Mouse (Mus musculus) liver, embryonic 16.5 days (tissue): ENCODE results near the gene Slc34a3. TPM values are rescaled to one million over a fixed set of nuclear protein-coding genes. Genes with fewer than 3 reads are reported as not detected.

ENCODE experiments used
- ATAC-seq: fragments of 200-750 bp; cut with Nextera tagmentation; 2 replicates; pipeline ENCODE4 v1.8.0; 2017; ENCODE audit warnings: low read depth, mild to moderate bottlenecking, moderate number of reproducible peaks, moderate library complexity
- H3K27ac ChIP-seq: fragments of 300-500 bp; sonication (generic); 2 replicates; pipeline ENCODE4 v1.5.1; 2014; ENCODE audit warnings: mild to moderate bottlenecking, low read length
- H3K27me3 ChIP-seq: fragments of 300-500 bp; sonication (generic); 2 replicates; pipeline ENCODE4 v1.6.1; 2014; ENCODE audit warnings: low read depth, low read length, mixed read lengths; ENCODE audit not compliant: control insufficient read depth, insufficient read depth
- H3K36me3 ChIP-seq: fragments of 300-500 bp; sonication (generic); 2 replicates; pipeline ENCODE4 v1.6.1; 2014; ENCODE audit warnings: mild to moderate bottlenecking; ENCODE audit not compliant: control insufficient read depth, insufficient read depth
- H3K4me1 ChIP-seq: fragments of 300-500 bp; sonication (generic); 2 replicates; pipeline ENCODE4 v1.6.1; 2014; ENCODE audit warnings: low read depth, low read length, mixed read lengths; ENCODE audit not compliant: control insufficient read depth
- H3K4me2 ChIP-seq: fragments of 300-500 bp; sonication (generic); 2 replicates; pipeline ENCODE4 v1.6.1; 2014; ENCODE audit warnings: low read depth, low read length, mixed read lengths
- H3K4me3 ChIP-seq: fragments of 300-500 bp; sonication (generic); 2 replicates; pipeline ENCODE4 v1.5.1; 2014; ENCODE audit warnings: low read depth, mild to moderate bottlenecking, low read length
- H3K9ac ChIP-seq: fragments of 300-500 bp; sonication (generic); 2 replicates; pipeline ENCODE4 v1.6.1; 2014; ENCODE audit warnings: low read depth, low read length
- H3K9me3 ChIP-seq: fragments of 300-500 bp; sonication (generic); replicated peaks from 2 replicates; pipeline ENCODE4 v1.6.1; 2016; ENCODE audit warnings: low read length; ENCODE audit not compliant: control insufficient read depth
- WGBS: fragments of 180-500 bp; shearing (Covaris S2); extraction: QIAGEN DNeasy Blood & Tissue Kit; methylation state at CpG from one replicate; pipeline ENCODE4 v1.1.7; 2014; ENCODE audit not compliant: insufficient replicate concordance; 5-methylcytosine and 5-hydroxymethylcytosine counted together
- polyA plus RNA-seq: library from polyadenylated mRNA; unstranded; fragments of >200 nt; fragmentation: Nextera tagmentation; extraction: Ambion mirVana; gene quantifications from 2 replicates; pipeline ENCODE4 v1.2.1, GENCODE M21; 2015

The Slc34a3 gene
- polyA plus RNA-seq, result 0.08 TPM in 1 of 2 replicates, not detected in the other

DNA sequence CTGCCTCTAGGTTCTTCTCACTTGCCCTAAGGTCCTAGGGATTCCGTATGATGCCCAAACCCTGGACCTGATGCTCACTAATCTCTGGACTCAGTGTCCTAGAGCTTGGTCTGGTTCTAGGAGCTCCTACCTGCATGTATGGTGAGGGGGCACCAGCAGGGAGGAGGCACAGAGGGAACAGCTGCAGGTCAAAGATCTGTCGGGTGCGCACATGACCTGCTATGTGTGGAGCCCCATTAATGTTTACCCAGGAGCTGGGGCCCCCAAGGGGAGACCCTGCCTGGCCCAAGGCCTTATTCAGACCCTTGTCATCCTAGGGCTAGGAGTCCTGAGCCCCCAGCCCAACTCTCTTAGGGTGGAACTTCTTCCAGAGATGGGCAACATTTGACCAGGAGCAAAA is at the start of gene Slc34a3:
Gene Slc34a3, minus strand, starts transcription at position 315 of the 400 bp plus-strand sequence.
- no peak within 1 kb of the TSS for H3K4me3 ChIP-seq
- ATAC-seq, result no peak
- no peaks in the 10 kb centered on the region for H3K36me3 ChIP-seq
- WGBS, result 63% methylated on average over 3 of the region's 3 CpGs
- H3K9ac ChIP-seq, result no peak within 1 kb of the TSS
- H3K4me1 ChIP-seq, result peaks cover under 1% of the 10 kb centered on the region; the same call in 1 of the 2 replicates
- no peak within 1 kb of the TSS for H3K4me2 ChIP-seq
- no peaks in the 10 kb centered on the region; the same call in 1 of the 2 replicates for H3K27me3 ChIP-seq
- H3K27ac ChIP-seq, result no peak within 1 kb of the TSS
- no peaks in the 10 kb centered on the region for H3K9me3 ChIP-seq

DNA sequence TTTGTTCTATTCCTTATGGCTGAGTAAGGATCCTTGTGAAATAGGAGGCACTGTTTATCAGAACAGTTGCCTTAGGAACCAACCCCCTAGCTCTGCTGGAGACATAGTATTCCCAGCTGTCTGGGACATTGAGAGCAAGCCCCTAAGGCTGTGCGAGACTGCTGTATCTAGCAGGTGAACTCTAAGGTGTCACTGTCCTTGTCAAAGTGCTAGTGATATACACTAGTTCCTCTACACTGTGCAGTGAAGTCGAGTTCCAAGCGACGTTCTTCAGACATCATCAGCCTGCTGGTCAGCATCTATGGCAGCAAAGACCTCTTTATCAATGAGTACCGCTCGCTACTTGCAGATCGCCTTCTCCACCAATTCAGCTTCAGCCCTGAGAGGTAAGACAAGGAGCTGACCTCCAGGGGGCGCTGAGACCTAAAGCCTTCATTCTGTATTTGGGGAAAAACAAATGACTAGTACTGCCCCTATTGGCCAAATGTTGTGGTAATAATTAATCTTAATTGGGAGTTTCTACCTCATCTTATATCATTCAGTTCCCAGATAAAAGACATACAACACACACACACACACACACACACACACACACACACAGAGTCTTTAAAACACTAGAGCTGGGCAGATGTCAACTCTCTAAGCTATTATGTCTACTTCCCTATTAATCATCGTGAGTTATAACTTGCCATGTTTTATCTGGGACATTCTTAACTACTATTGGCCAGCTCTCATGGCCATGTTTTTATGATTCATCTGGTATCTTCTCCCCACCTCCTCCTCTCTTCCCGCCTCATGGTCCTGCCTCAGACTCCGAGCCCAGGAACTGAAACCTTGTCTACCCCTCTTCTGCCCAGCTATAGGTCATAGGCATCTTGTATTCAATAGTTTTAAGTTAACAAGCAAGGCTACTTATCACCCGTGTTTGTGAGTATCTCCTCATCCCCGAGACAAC is 45.0 kb upstream of the Slc34a3 start:
- H3K36me3 ChIP-seq, result peaks cover 38% of the 10 kb centered on the region
- ATAC-seq, result 0 out of 2 replicates have a peak, but pooled peaks have one; percentile 30

DNA sequence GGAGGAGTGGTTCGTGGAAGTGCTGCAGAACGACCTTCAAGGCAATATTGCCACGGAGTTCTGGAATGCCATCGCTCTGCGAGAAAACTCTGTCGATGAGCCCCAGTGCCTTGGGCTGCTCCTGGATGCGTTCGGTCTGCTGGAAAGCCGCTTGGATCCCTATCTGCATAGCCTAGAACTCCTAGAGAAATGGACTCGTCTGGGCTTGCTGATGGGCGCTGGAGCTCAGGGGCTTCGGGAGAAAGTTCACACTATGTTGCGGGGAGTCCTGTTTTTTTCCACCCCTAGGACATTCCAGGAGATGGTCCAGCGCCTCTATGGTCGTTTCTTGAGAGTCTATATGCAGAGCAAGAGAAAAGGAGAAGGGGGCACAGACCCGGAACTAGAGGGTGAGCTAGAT is 38.8 kb upstream of the Slc34a3 start:
- H3K4me1 ChIP-seq, result peaks cover 24% of the 10 kb centered on the region
- peak overlapping the region; percentile 96 for H3K4me3 ChIP-seq
- WGBS, result 27% methylated on average over 16 of the region's 16 CpGs
- peak overlapping the region; percentile 89 for H3K9ac ChIP-seq
- no peaks in the 10 kb centered on the region for H3K27me3 ChIP-seq
- peak overlapping the region; percentile 73 for H3K27ac ChIP-seq
- H3K9me3 ChIP-seq, result no peaks in the 10 kb centered on the region
- H3K4me2 ChIP-seq, result peak overlapping the region; percentile 82
- peaks cover 27% of the 10 kb centered on the region for H3K36me3 ChIP-seq
- ATAC-seq, result no peak

More for the DNA sequence above, 45.0 kb upstream of the Slc34a3 start:
- Histone ChIP-seq H3K9me3 (no peaks in the 10 kb centered on the region), H3K4me2 (no peak overlapping the region), H3K27me3 (no peaks in the 10 kb centered on the region), H3K9ac (no peak overlapping the region), H3K4me3 (no peak overlapping the region), H3K27ac (no peak overlapping the region), H3K4me1 (no peaks in the 10 kb centered on the region)
- WGBS, result 54% methylated on average over 13 of the region's 13 CpGs

DNA sequence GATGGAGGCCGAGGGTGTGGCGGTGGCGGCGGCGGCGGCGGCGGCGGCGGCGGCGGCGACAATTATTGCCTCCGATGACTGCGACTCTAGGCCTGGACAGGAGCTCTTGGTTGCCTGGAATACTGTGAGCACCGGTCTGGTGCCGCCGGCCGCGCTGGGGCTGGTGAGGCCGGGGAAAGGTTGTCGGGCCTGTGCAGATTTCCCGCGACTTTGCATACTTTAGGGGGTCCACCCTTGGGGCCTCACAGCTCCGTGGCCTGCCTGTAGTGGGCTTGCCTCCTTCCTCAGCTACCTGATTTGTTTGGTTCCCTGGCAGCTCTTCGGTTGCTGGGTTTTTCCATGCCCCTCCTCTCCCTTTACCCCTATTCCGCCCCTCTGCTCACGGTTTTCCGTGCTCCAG is 38.4 kb upstream of the Slc34a3 start:
- H3K36me3 ChIP-seq, result peaks cover 22% of the 10 kb centered on the region

DNA sequence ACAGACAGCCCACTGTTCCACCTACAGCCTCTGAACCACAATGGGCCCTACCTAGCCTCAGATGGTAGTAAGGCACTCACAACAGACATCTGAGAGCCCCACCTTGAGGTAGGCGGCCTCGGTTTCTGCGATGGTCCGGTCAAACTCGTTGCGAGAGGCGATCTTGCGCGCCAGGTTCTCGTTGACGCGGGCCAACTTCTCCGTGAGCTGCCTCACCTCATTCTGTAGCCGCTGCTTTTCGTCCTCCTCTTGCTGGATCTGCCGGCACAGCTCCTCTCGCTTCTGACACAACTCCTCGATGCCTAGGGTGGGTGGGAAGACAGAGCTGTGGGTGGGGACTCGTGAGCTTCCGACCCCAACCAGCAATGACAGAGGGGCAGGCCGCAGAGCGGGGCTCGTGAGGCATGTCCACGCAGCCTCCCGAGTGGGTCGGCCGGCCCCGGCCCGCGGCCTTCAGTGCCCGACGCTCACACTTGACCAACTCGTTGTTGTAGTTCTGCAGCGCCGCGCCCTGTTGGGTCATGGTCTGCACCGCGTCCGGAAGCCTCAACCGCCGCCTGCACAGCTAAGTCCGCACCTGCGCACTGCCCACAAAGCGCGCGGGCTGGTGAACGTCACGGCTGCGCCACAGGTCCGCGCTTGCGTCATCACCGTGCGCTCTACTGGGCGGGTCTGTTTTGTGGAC is 37.8 kb upstream of the Slc34a3 start, which contains the start of the genes Ssna1 and Anapc2:
Gene Ssna1, minus strand, starts transcription at position 612 of the 685 bp plus-strand sequence.
Gene Anapc2, plus strand, starts transcription at position 652 of the 685 bp plus-strand sequence.
- peaks cover 35% of the 10 kb centered on the region for H3K4me1 ChIP-seq
- peak within 1 kb of the TSS; percentile 96 for H3K9ac ChIP-seq
- ATAC-seq, result peak; percentile 97
- H3K27me3 ChIP-seq, result no peaks in the 10 kb centered on the region
- under 1% methylated on average over 55 of the region's 55 CpGs for WGBS
- no peaks in the 10 kb centered on the region for H3K9me3 ChIP-seq
- H3K4me2 ChIP-seq, result peak within 1 kb of the TSS; percentile 82
- H3K27ac ChIP-seq, result peak within 1 kb of the TSS; percentile 89
- peaks cover 21% of the 10 kb centered on the region for H3K36me3 ChIP-seq
- H3K4me3 ChIP-seq, result peak within 1 kb of the TSS; percentile 96

More for the DNA sequence above, 38.4 kb upstream of the Slc34a3 start:
- ATAC-seq, result peak; percentile 17; the same call in 1 of the 2 replicates
- WGBS, result under 1% methylated on average over 27 of the region's 29 CpGs
- H3K9ac ChIP-seq, result peak overlapping the region; percentile 89
- H3K4me2 ChIP-seq, result peak overlapping the region; percentile 82
- H3K9me3 ChIP-seq, result no peaks in the 10 kb centered on the region
- H3K4me3 ChIP-seq, result peak overlapping the region; percentile 96
- no peaks in the 10 kb centered on the region for H3K27me3 ChIP-seq
- peak overlapping the region; percentile 73 for H3K27ac ChIP-seq
- peaks cover 29% of the 10 kb centered on the region for H3K4me1 ChIP-seq

DNA sequence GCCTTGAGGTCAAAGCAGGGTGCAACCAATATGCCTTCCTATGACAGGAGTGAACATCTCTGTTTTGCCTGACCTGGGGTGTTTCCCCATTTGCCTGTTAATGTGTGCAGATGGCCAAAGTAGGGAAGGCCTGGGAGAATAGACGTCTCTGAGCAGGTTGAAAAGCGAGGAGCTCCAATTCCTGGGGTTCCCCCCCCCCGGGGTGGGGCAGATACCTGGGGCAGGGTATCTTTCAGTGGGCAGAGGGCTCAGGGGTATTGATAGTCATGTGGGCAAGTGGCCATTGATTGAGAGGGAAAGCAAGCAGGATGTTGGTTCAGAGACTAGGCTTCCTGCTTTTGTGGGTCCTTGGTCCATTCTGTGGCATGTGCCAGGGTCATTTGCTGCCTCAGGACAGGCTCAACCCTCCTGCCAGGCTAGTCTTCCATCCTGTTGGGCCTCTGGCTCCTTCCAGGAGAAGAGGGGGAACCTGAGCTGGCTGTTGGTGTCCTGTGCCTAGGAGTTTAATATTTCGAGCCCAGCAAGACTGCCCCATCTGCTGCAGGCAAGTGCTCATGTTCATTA is 33.7 kb upstream of the Slc34a3 start:
- Histone ChIP-seq H3K9me3 (no peaks in the 10 kb centered on the region), H3K36me3 (peaks cover 9% of the 10 kb centered on the region), H3K4me3 (no peak overlapping the region), H3K4me2 (no peak overlapping the region), H3K27ac (no peak overlapping the region; the same call in 1 of the 2 replicates), H3K27me3 (no peaks in the 10 kb centered on the region), H3K9ac (no peak overlapping the region), H3K4me1 (peaks cover 65% of the 10 kb centered on the region)
- 69% methylated on average over 4 of the region's 4 CpGs for WGBS
- no peak for ATAC-seq

DNA sequence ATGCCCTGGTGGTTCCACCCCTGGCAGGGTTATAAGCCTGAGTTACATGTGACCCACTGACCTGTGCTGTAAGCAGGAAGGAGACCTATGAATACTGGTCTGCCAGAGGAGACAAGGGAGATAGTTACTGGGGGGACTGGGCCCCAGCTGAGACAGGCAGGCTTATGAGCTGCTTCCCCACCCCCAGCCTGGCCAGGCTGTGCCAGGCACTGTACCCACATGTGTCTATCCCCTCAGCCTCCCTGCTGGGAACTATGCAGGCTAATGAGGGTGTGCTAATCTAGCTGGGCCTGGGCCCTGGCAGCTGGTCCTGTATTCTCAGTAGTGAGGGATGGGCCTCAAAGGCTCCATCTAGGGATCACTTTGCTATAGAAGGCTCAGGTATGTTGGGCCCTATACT is 33.1 kb upstream of the Slc34a3 start:
- Histone ChIP-seq H3K4me1 (peaks cover 64% of the 10 kb centered on the region), H3K4me3 (no peak overlapping the region)

DNA sequence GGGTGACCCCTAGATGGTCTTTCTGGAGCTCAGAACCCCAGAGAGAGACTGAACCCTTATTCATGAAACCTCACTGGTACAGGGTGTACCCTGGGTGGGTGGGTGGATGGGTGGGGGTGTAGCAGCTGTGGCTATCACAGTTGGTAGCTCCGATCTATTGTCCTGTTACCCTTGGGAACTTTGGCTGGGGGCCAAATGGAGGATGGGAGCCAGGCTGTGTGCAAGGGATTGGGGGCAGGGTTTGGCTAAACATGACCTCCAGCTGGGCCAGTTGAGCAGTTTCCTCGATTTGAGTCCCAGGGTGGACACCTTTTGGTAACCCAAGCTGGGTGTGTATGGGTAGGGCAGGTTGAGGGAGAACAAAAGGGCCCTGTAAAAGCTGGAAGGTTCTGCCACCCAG is 32.6 kb upstream of the Slc34a3 start:
- Histone ChIP-seq H3K36me3 (peaks cover 9% of the 10 kb centered on the region), H3K4me3 (no peak overlapping the region), H3K9me3 (no peaks in the 10 kb centered on the region), H3K4me2 (peak overlapping the region; percentile 39; the same call in 1 of the 2 replicates), H3K27me3 (no peaks in the 10 kb centered on the region), H3K9ac (no peak overlapping the region), H3K4me1 (peaks cover 68% of the 10 kb centered on the region), H3K27ac (peak overlapping the region; percentile 8)
- 50% methylated on average over 2 of the region's 2 CpGs for WGBS
- ATAC-seq, result no peak

More for the DNA sequence above, 33.1 kb upstream of the Slc34a3 start:
- Histone ChIP-seq H3K36me3 (peaks cover 9% of the 10 kb centered on the region), H3K27ac (peak overlapping the region; percentile 8), H3K4me2 (no peak overlapping the region), H3K9ac (no peak overlapping the region), H3K9me3 (no peaks in the 10 kb centered on the region), H3K27me3 (no peaks in the 10 kb centered on the region)
- no peak for ATAC-seq
